Mouse (Mus musculus): ENCODE data around the gene Nlgn1.

The Nlgn1 gene

GRCm38 (mm10) chr3:25807559-25807958, 524.7 kb downstream of the Nlgn1 start:
- CTCF ChIA-PET, result no interaction called here

- CTCF ChIA-PET, result no interaction called here
Observed at GRCm38 (mm10) chr3:25781651-25782050, 550.6 kb downstream of the Nlgn1 start.

DNA sequence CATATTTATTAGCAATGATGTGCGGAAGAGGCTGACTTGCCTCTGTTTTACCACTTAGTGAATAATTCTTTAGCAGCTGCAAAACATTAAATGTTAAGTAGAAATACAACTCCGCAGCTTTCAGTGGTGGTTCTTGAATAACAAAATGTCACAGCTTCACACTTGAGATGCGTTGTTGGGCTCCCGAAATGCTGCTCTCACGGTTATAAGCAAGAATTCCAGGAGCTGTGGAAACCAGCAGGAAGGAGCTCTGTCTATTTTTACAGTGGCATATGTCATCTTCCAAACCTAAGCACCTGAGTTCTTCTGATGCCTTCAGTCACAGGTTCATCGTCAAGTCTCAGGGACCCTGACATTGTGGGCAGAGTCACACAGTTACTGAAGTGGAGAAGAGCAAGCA, 556.8 kb downstream of the Nlgn1 start:
- CTCF ChIA-PET, result no interaction called here

GRCm38 (mm10) chr3:25773908-25774307, 558.4 kb downstream of the Nlgn1 start:
- CTCF ChIA-PET, result no interaction called here

GRCm38 (mm10) chr3:25773467-25773866, 558.8 kb downstream of the Nlgn1 start:
- CTCF ChIA-PET, result no interaction called here

GRCm38 (mm10) chr3:25763689-25764088, 568.6 kb downstream of the Nlgn1 start:
- CTCF ChIA-PET, result no interaction called here

- CTCF ChIA-PET, result no interaction called here
Observed at GRCm38 (mm10) chr3:25757813-25758212, 574.4 kb downstream of the Nlgn1 start.

DNA sequence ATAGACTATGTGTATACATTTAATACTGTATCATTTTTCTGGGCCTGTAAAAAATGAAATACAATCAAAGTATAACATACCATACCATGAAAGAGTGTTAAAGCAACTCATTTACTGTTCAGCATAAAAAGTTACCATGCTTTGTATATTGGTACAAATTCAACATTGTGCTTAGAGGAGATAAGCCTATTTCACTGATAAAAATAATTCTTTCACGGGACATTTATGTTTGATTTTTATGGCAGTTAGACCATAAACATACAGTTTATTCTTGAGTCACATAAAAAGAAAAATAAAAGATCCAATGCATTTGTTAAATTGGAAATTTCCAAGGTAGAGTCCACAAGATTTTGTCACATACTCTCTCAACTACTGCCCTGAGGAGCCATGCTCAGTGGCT, 608.1 kb downstream of the Nlgn1 start:
- CTCF ChIA-PET, result no interaction called here

GRCm38 (mm10) chr3:25721464-25721863, 610.8 kb downstream of the Nlgn1 start:
- CTCF ChIA-PET, result no interaction called here

GRCm38 (mm10) chr3:25707380-25707779, 624.9 kb downstream of the Nlgn1 start:
- CTCF ChIA-PET, result no interaction called here

DNA sequence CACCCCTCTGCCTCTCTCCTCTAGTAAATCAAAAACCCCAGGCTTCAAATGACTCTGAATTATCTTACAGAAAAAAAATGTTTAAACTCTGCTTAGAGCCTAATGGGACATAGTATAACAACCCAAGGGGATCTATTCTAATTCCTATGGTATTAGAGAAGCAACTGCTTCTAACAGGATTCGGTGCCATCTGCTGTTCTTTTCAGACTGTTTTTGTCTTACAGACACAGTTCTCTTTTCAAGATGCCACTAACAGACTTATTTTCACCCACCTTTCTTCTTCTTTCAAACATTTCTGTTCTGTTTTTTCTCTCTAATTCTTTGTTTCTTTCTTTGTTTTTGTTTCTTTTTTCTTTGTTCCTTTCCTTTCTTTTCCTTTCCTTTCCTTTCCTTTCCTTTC, 635.0 kb downstream of the Nlgn1 start:
- CTCF ChIA-PET, result no interaction called here

DNA sequence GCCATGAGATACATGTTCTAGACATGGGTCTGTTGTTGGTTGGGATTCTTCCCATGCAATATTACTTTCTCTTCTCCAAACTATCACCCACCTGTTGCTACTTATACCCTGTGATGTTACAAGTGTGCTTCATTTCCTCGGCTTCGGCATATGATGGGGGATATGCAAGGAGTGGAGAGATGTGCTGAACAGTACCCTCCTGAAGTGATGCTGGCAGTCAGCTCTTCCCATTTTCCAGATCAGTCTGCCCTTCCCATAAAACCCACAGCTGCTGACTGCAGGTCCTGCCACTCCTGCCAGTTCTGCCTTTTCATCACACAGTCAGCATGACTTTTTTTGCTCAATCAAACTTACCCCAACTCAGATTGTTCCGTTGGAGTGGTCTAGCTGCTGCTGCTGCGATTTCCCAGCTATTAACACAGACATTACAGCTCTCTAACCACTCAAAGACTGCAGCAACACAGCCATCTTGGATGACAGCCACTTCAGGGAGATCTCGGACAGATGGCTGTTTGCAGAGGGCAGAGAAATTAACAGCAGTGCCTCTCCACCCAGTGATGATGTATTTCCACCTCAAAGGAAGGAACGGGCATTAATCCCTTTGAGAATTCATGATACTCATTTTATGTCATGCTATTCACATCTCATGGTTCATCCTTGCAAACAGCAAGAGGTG, 643.3 kb downstream of the Nlgn1 start:
- CTCF ChIA-PET, result no interaction called here

GRCm38 (mm10) chr3:25683696-25684095, 648.6 kb downstream of the Nlgn1 start:
- CTCF ChIA-PET, result no interaction called here

- CTCF ChIA-PET, result no interaction called here
Observed at GRCm38 (mm10) chr3:25679373-25679772, 652.9 kb downstream of the Nlgn1 start.

GRCm38 (mm10) chr3:25675888-25676287, 656.4 kb downstream of the Nlgn1 start:
- CTCF ChIA-PET, result no interaction called here

GRCm38 (mm10) chr3:25675069-25675468, 657.2 kb downstream of the Nlgn1 start:
- CTCF ChIA-PET, result no interaction called here

GRCm38 (mm10) chr3:25673408-25673807, 658.9 kb downstream of the Nlgn1 start:
- CTCF ChIA-PET, result no interaction called here

GRCm38 (mm10) chr3:25672779-25673178, 659.5 kb downstream of the Nlgn1 start:
- CTCF ChIA-PET, result no interaction called here

DNA sequence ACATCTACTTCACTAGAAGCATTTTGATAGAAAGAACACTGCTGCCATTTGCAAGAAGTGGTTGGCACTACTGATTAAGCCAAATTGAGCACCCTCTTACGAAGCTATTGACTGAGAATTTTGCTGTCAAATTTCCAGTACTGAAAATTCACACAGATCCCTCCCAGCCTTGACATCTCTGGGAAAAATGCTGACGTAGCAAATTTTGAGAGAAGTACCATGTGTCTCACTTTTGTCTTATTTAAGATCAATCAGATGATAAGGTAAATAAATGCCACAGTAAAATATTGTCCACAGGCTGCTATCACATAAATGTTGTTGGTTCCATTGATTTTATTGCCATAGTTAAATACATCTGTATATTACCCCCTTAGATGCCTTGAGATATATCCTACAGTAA, 668.8 kb downstream of the Nlgn1 start:
- CTCF ChIA-PET, result no interaction called here

GRCm38 (mm10) chr3:25660285-25660684, 672.0 kb downstream of the Nlgn1 start:
- CTCF ChIA-PET, result no interaction called here

DNA sequence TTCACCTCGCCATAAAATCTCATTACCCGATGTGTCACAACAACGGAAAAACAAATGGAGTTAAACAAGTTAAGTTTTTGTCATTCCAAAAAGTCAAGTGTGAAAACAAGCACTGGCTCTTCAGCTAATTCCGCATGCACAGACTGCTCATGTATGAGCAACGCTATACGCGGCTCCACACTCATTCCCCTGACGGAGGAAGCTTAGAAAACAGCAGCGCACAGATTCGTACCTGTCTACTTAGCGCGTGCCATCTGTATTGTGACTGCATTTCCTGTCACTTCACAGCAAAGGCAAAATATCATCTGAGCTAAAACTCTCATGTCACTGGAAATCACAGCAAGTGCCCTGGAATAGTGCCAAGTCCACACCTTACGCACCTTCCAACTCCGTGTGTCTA, 674.3 kb downstream of the Nlgn1 start:
- CTCF ChIA-PET, result no interaction called here

GRCm38 (mm10) chr3:25657074-25657473, 675.2 kb downstream of the Nlgn1 start:
- CTCF ChIA-PET, result no interaction called here

GRCm38 (mm10) chr3:25653010-25653409, 679.2 kb downstream of the Nlgn1 start:
- CTCF ChIA-PET, result no interaction called here

- CTCF ChIA-PET, result no interaction called here
Observed at GRCm38 (mm10) chr3:25645895-25646691, 686.2 kb downstream of the Nlgn1 start.

Data from spleen, embryonic (tissue).